Mouse (Mus musculus): Measurements from ENCODE around the gene Gm49416. TPM values are rescaled to one million over a fixed set of nuclear protein-coding genes. Genes with fewer than 3 reads are reported as not detected.

Gm49416 gene
- polyA plus RNA-seq, 1 experiment from 2014 or later, result not detected

DNA sequence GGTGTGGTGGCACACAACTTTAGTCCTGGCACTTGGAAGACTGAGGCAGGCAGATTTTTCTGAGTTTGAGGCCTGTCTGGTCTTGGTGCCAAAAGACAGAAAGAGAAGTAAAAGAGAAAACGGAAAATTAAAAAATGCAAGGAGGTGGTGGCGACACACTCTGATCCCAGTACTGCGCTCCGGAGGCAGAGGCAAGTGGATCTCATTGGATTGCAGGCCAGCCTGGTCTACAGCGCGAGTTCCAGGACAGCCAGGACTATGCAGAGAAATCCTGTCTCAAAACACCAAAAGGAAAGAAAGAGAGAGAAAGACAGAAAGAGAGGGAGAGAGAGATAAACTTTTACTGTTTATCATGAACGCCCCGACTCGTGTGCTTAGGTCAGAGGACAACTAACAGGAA is 17.9 kb upstream of the Gm49416 start:
- Histone ChIP-seq H3K27me3 (replicated peaks; ENCODE audit: control insufficient read depth, insufficient read depth, low read length) (no peaks in the 10 kb centered on the region), H3K4me2 (peak overlapping the region; percentile 77), H3K4me1 (replicated peaks; ENCODE audit: control insufficient read depth, insufficient read depth, low read length) (peaks cover 9% of the 10 kb centered on the region), H3K27ac (ENCODE audit: low read depth, low read length) (peak overlapping the region; percentile 67), H3K9me3 (ENCODE audit: control insufficient read depth, low read length) (no peaks in the 10 kb centered on the region), H3K9ac (ENCODE audit: low read depth, low read length) (peak overlapping the region; percentile 94), H3K36me3 (ENCODE audit: control insufficient read depth, insufficient read depth, low read length) (peaks cover 13% of the 10 kb centered on the region), H3K4me3 (ENCODE audit: low read depth, low read length) (peak overlapping the region; percentile 95)
- 30% methylated on average over 9 of the region's 9 CpGs for WGBS
- no peak for DNase-seq (ENCODE audit: low spot score)
- ATAC-seq (replicated peaks; ENCODE audit: low FRiP score), result peak; percentile 24; the same call in 1 of the 2 replicates

DNA sequence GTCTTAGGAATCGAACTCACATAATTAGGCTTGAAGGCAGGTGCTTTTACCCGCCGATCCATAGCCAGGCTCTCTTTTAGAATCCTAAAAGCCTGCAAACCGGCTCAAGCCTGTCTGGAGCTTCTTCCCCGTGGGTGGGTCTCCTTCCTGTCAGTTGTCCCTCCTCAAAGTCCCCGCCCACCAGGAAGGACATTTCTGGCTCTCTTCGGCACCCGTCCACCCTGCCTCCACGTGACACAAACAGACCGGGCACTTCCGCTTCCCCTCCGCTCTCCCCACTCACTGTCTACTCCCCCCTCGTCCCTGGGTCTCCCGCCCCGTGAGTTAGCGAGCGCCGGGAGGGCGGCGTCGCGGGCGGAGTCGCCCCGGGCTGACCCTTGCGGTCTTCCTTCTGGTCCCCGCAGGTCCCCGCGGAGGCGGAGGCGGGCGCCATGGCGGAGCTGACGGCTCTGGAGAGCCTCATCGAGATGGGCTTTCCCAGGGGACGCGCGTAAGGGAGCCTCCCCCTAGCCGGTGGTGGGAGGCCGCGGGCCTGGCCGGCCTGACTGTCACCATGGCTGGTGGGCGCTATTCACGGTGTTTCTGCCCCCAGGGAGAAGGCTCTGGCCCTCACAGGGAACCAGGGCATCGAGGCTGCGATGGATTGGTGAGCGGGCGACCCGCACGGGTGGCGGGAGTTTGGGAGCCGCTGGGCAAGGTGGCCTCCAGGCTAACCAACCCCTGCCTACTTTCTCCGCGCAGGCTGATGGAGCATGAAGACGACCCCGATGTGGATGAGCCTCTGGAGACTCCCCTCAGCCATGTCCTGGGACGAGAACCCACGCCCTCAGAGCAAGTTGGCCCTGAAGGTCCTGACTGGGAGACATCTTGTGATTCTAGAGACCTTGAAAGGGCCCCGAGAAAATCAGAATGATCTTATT is 17.2 kb upstream of the Gm49416 start, which contains the start of gene Ubxn1:
Ubxn1 (plus strand) TSS at position 230 of the 920 bp plus-strand sequence.
- Histone ChIP-seq H3K36me3 (ENCODE audit: control insufficient read depth, insufficient read depth, low read length) (peaks cover 15% of the 10 kb centered on the region), H3K4me2 (peak within 1 kb of the TSS; percentile 96), H3K27ac (ENCODE audit: low read depth, low read length) (peak within 1 kb of the TSS; percentile 89), H3K4me1 (replicated peaks; ENCODE audit: control insufficient read depth, insufficient read depth, low read length) (peaks cover 9% of the 10 kb centered on the region), H3K9me3 (ENCODE audit: control insufficient read depth, low read length) (no peaks in the 10 kb centered on the region), H3K27me3 (replicated peaks; ENCODE audit: control insufficient read depth, insufficient read depth, low read length) (no peaks in the 10 kb centered on the region), H3K4me3 (ENCODE audit: low read depth, low read length) (peak within 1 kb of the TSS; percentile 95), H3K9ac (ENCODE audit: low read depth, low read length) (peak within 1 kb of the TSS; percentile 94)
- WGBS, result 2% methylated on average over 59 of the region's 59 CpGs
- ATAC-seq (replicated peaks; ENCODE audit: low FRiP score) (peak; percentile 97), DNase-seq (ENCODE audit: low spot score) (peak; percentile 96)

DNA sequence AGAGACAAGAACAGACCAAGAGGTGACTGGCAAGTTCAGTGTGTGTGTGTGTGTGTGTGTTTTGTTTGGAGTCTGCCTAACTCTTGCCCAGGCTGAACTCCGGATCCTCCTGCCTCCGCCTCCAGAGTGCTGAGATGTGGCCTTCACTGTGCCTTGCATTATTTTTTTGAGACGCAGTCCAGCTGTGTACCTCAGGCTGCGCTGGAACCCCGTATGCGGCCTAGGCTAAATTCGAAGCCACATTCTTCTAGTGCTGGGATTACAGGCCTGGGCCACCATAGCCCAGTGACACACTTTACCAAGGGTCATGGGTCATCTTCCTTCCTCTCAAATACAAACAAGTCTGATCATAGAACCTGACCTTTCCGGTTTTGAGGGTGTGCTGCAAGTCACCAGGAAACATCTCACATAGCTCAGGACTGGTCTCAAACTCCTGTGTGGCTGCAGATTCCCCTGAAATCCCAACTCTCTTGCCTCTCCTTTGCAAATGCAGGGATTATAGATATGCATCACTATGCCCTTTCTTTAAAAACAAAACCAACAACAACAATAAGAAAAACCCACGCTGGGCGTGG is 16.4 kb upstream of the Gm49416 start:
- Histone ChIP-seq H3K9me3 (ENCODE audit: control insufficient read depth, low read length) (no peaks in the 10 kb centered on the region), H3K9ac (ENCODE audit: low read depth, low read length) (peak overlapping the region; percentile 94), H3K36me3 (ENCODE audit: control insufficient read depth, insufficient read depth, low read length) (peaks cover 20% of the 10 kb centered on the region), H3K4me3 (ENCODE audit: low read depth, low read length) (peak overlapping the region; percentile 95), H3K27me3 (replicated peaks; ENCODE audit: control insufficient read depth, insufficient read depth, low read length) (no peaks in the 10 kb centered on the region), H3K4me2 (peak overlapping the region; percentile 96), H3K27ac (ENCODE audit: low read depth, low read length) (peak overlapping the region; percentile 89; the same call in 1 of the 2 replicates), H3K4me1 (replicated peaks; ENCODE audit: control insufficient read depth, insufficient read depth, low read length) (peaks cover 9% of the 10 kb centered on the region)
- 69% methylated on average over 10 of the region's 10 CpGs for WGBS
- ATAC-seq (replicated peaks; ENCODE audit: low FRiP score), result no peak
- DNase-seq (ENCODE audit: low spot score), result no peak

DNA sequence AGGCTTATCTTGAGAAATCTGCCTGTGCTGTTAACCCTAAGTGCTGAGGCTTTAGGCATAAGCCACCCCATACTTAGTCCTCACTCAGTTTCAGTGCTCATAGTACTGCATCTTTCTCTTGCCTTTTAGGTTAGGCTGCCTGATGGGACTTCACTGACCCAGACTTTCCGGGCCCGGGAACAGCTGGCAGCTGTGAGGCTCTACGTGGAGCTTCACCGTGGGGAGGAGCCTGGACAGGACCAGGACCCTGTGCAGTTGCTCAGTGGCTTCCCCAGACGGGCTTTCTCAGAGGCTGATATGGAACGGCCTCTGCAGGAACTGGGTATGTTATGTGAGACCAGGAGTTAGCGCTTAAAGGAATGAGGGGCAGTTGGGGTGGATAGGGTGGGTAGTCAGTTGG is 13.7 kb upstream of the Gm49416 start:
- WGBS, result 87% methylated on average over 7 of the region's 7 CpGs
- Histone ChIP-seq H3K4me3 (ENCODE audit: low read depth, low read length) (no peak overlapping the region), H3K36me3 (ENCODE audit: control insufficient read depth, insufficient read depth, low read length) (peaks cover 25% of the 10 kb centered on the region), H3K9ac (ENCODE audit: low read depth, low read length) (no peak overlapping the region), H3K27ac (ENCODE audit: low read depth, low read length) (no peak overlapping the region), H3K4me1 (replicated peaks; ENCODE audit: control insufficient read depth, insufficient read depth, low read length) (peaks cover 14% of the 10 kb centered on the region), H3K9me3 (ENCODE audit: control insufficient read depth, low read length) (no peaks in the 10 kb centered on the region), H3K27me3 (replicated peaks; ENCODE audit: control insufficient read depth, insufficient read depth, low read length) (no peaks in the 10 kb centered on the region), H3K4me2 (no peak overlapping the region)
- no peak for ATAC-seq (replicated peaks; ENCODE audit: low FRiP score)
- no peak for DNase-seq (ENCODE audit: low spot score)

DNA sequence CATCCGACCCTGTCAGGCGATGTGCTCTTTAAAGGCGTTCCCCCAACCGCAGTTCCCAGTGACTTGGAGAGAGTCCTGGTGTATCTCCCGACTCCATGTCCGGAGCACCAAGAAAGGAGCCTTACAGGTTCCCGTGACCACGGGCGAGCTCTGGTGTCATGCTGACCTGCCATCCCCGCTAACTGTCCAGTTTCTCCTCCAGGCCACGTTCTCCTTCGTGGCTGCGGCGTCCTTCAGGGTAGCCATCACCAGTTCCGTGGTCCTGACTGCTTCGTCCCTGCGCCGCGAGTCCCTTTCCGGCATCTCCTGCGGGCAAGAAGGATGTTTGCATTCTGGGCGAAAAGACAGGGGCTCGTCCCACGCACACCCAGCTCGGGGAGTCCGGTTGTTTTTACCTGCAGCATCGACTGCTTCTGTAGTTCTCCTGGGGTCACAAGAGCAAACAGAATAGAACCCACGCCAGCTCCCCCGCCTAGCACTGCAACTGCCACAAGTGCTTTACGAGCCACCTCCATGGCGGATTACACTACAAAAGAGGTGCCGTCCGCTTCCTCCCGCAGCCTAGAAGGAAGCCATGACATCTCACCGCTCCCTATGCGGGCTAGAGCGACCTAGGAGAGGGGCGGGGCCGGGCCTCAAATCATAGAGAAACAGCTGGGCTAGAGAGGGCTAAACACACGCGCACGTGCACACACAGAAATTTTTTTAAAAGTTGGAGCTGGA is 8.3 kb upstream of the Gm49416 start, which contains the start of gene Uqcc3:
Uqcc3 (minus strand) TSS at position 613 of the 723 bp plus-strand sequence.
- under 1% methylated on average over 42 of the region's 42 CpGs for WGBS
- peaks cover 12% of the 10 kb centered on the region for H3K36me3 ChIP-seq (ENCODE audit: control insufficient read depth, insufficient read depth, low read length)
- peak within 1 kb of the TSS; percentile 94 for H3K4me3 ChIP-seq (ENCODE audit: low read depth, low read length)
- peak within 1 kb of the TSS; percentile 95 for H3K9ac ChIP-seq (ENCODE audit: low read depth, low read length)
- peak; percentile 84 for DNase-seq (ENCODE audit: low spot score)
- peaks cover 8% of the 10 kb centered on the region for H3K4me1 ChIP-seq (replicated peaks; ENCODE audit: control insufficient read depth, insufficient read depth, low read length)
- peak; percentile 97 for ATAC-seq (replicated peaks; ENCODE audit: low FRiP score)
- H3K4me2 ChIP-seq, result peak within 1 kb of the TSS; percentile 92
- H3K27ac ChIP-seq (ENCODE audit: low read depth, low read length), result peak within 1 kb of the TSS; percentile 79
- no peaks in the 10 kb centered on the region for H3K9me3 ChIP-seq (ENCODE audit: control insufficient read depth, low read length)
- no peaks in the 10 kb centered on the region for H3K27me3 ChIP-seq (replicated peaks; ENCODE audit: control insufficient read depth, insufficient read depth, low read length)

DNA sequence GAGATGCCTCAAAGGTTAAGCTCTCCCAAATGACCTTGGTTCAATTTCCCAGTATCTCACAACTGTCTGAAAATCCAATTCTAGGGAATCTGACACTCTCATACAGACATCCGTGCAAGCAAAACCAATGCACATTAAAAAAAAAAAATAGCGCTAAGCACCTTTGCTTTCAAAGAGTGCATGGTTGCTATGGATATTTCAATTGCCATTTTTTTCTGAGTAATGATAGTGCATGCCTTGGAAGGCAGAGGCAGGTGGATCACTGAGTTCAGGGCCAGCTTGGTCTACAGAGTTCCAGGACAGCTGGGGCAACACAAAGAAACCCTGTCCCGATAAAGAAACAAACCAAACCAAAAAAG is 7.7 kb upstream of the Gm49416 start:
- Histone ChIP-seq H3K9ac (ENCODE audit: low read depth, low read length) (peak overlapping the region; percentile 95), H3K4me3 (ENCODE audit: low read depth, low read length) (peak overlapping the region; percentile 94), H3K4me1 (replicated peaks; ENCODE audit: control insufficient read depth, insufficient read depth, low read length) (peaks cover 8% of the 10 kb centered on the region), H3K36me3 (ENCODE audit: control insufficient read depth, insufficient read depth, low read length) (peaks cover 12% of the 10 kb centered on the region), H3K9me3 (ENCODE audit: control insufficient read depth, low read length) (no peaks in the 10 kb centered on the region), H3K4me2 (peak overlapping the region; percentile 92), H3K27me3 (replicated peaks; ENCODE audit: control insufficient read depth, insufficient read depth, low read length) (no peaks in the 10 kb centered on the region), H3K27ac (ENCODE audit: low read depth, low read length) (no peak overlapping the region)
- 15% methylated on average over 3 of the region's 3 CpGs for WGBS
- ATAC-seq (replicated peaks; ENCODE audit: low FRiP score) (no peak), DNase-seq (ENCODE audit: low spot score) (no peak)

DNA sequence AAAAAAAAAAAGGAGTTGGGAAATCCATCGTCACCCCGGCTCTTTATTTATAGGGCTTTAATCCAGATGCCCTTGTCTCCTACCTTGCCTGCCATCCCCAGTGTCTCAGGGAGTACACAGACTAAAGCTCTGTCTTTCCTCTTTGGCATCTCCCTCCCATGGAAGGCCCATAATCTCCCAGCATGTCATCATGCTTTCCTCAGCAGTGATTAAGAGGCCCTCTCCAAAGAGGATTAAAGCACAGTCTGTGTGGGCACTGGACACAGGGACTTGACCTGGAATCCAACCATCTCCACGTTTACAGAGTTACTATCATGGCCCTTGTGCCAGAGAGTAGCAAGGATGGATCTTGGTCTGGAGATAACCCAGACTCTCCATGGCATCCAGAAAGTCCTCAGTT is 5.1 kb upstream of the Gm49416 start, which contains the start of the genes Lbhd1 and Gm49403:
Lbhd1 (plus strand) TSS at position 117 of the 400 bp plus-strand sequence.
Gm49403 (plus strand) TSS at position 315 of the 400 bp plus-strand sequence.
- no peak within 1 kb of the TSS for H3K27ac ChIP-seq (ENCODE audit: low read depth, low read length)
- WGBS, result 69% methylated on average over 3 of the region's 3 CpGs

DNA sequence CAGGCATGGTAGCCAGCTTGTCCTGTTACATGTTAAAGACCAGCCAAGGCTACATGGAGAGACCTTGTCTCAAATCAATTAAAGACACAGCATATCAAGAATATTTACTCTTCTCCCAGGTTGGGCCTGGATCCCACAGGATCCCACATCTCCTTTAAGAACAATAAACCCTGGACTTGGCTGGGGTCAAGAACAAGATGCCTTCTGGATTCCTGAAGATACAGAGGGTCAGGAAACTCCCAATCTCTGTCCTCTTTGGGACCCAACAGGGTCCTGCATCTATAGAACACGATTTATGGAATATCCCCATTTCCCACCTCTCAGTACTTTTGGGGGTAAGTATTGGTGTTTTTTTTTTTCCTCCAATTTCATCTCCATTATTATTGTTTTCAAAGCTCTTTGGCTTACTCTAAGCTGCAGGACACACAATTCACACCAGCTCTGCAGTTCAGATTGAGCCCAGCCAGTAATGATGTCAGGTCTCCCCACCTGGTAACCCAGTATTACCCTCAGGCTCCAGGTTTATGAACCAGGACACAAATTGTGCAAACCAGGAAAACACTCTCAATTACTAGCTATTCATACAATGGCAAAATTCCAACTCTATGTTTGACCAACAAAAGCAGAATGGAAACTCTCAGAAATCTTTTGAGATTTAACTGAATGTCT is 1.7 kb upstream of the Gm49416 start:
- no peaks in the 10 kb centered on the region for H3K27me3 ChIP-seq (replicated peaks; ENCODE audit: control insufficient read depth, insufficient read depth, low read length)
- peak overlapping the region; percentile 73 for H3K4me3 ChIP-seq (ENCODE audit: low read depth, low read length)
- no peaks in the 10 kb centered on the region for H3K9me3 ChIP-seq (ENCODE audit: control insufficient read depth, low read length)
- DNase-seq (ENCODE audit: low spot score) (no peak), ATAC-seq (replicated peaks; ENCODE audit: low FRiP score) (no peak)
- peak overlapping the region; percentile 92 for H3K27ac ChIP-seq (ENCODE audit: low read depth, low read length)
- H3K4me1 ChIP-seq (replicated peaks; ENCODE audit: control insufficient read depth, insufficient read depth, low read length), result peaks cover 6% of the 10 kb centered on the region; the same call in 1 of the 2 replicates
- H3K36me3 ChIP-seq (ENCODE audit: control insufficient read depth, insufficient read depth, low read length), result peaks cover 4% of the 10 kb centered on the region; the same call in 1 of the 2 replicates
- H3K4me2 ChIP-seq, result peak overlapping the region; percentile 88
- peak overlapping the region; percentile 93 for H3K9ac ChIP-seq (ENCODE audit: low read depth, low read length)
- WGBS, result 44% methylated on average over 1 of the region's 1 CpGs

More for the DNA sequence above, 5.1 kb upstream of the Gm49416 start, which contains the start of the genes Lbhd1 and Gm49403:
- Histone ChIP-seq H3K27me3 (replicated peaks; ENCODE audit: control insufficient read depth, insufficient read depth, low read length) (no peaks in the 10 kb centered on the region), H3K4me3 (ENCODE audit: low read depth, low read length) (no peak within 1 kb of the TSS), H3K4me1 (replicated peaks; ENCODE audit: control insufficient read depth, insufficient read depth, low read length) (peaks cover 12% of the 10 kb centered on the region), H3K36me3 (ENCODE audit: control insufficient read depth, insufficient read depth, low read length) (no peaks in the 10 kb centered on the region), H3K9ac (ENCODE audit: low read depth, low read length) (no peak within 1 kb of the TSS), H3K9me3 (ENCODE audit: control insufficient read depth, low read length) (no peaks in the 10 kb centered on the region), H3K4me2 (no peak within 1 kb of the TSS)
- ATAC-seq (replicated peaks; ENCODE audit: low FRiP score) (no peak), DNase-seq (ENCODE audit: low spot score) (no peak)
